Mouse (Mus musculus) thymus, postnatal 0 days (tissue): ENCODE data around the gene Vezt. TPM values are rescaled to one million over a fixed set of nuclear protein-coding genes. Genes with fewer than 3 reads are reported as not detected.

Experiments used
- DNase-seq: peaks from one replicate; pipeline ENCODE4 v3.0.0-alpha.2; 2015; ENCODE audit warnings: low spot score
- polyA plus RNA-seq: library from polyadenylated mRNA; unstranded; fragments of >200 nt; fragmentation: Nextera tagmentation; extraction: Ambion mirVana; gene quantifications from 2 replicates; pipeline ENCODE4 v1.2.1, GENCODE M21; 2015

Vezt gene
- 15.5 and 18.8 TPM in 2 replicates for polyA plus RNA-seq

- peak; percentile 100 for DNase-seq
Measured at GRCm38 (mm10) chr10:94035658-94036374, at the start of gene Vezt, which contains the start of gene Fgd6. Gene Vezt, minus strand, starts transcription at chr10:94035817. Gene Fgd6, plus strand, starts transcription at chr10:94036001.

GRCm38 (mm10) chr10:94082040-94082734 is 46.6 kb upstream of the Vezt start:
- DNase-seq: no peak

- no peak for DNase-seq
Measured at GRCm38 (mm10) chr10:94080740-94081139, 45.1 kb upstream of the Vezt start.

- DNase-seq: no peak
Measured at GRCm38 (mm10) chr10:94076966-94077825, 41.6 kb upstream of the Vezt start.

- DNase-seq: no peak
Measured at GRCm38 (mm10) chr10:94072916-94073465, 37.4 kb upstream of the Vezt start.

GRCm38 (mm10) chr10:94072261-94072915 is 36.8 kb upstream of the Vezt start:
- DNase-seq: peak; percentile 9

GRCm38 (mm10) chr10:94071641-94072040 is 36.0 kb upstream of the Vezt start:
- DNase-seq: no peak

GRCm38 (mm10) chr10:94068701-94069100 is 33.1 kb upstream of the Vezt start:
- no peak for DNase-seq

GRCm38 (mm10) chr10:94066896-94067295 is 31.3 kb upstream of the Vezt start:
- no peak for DNase-seq

- no peak for DNase-seq
Measured at GRCm38 (mm10) chr10:94062357-94062756, 26.7 kb upstream of the Vezt start.

GRCm38 (mm10) chr10:94060190-94060589 is 24.6 kb upstream of the Vezt start:
- DNase-seq: no peak

GRCm38 (mm10) chr10:94059618-94060055 is 24.0 kb upstream of the Vezt start:
- DNase-seq: no peak

GRCm38 (mm10) chr10:94056487-94056886 is 20.9 kb upstream of the Vezt start:
- no peak for DNase-seq

- no peak for DNase-seq
Measured at GRCm38 (mm10) chr10:94050736-94051135, 15.1 kb upstream of the Vezt start.

GRCm38 (mm10) chr10:94049121-94049520 is 13.5 kb upstream of the Vezt start:
- DNase-seq: no peak

- no peak for DNase-seq
Measured at GRCm38 (mm10) chr10:94047845-94048559, 12.4 kb upstream of the Vezt start.

- DNase-seq: no peak
Measured at GRCm38 (mm10) chr10:94047024-94047423, 11.4 kb upstream of the Vezt start.

GRCm38 (mm10) chr10:94045301-94045700 is 9.7 kb upstream of the Vezt start:
- DNase-seq: no peak

- DNase-seq: no peak
Measured at GRCm38 (mm10) chr10:94043908-94044307, 8.3 kb upstream of the Vezt start.
